Mouse (Mus musculus) CD4-positive helper T cell, adult 2 months (primary cell): ENCODE results near the gene Oip5.
"Not testable (repeated sequence)": the region's sequence is repeated elsewhere in the genome, so short reads cannot be mapped to it uniquely, and the experiment has no call there.

Source experiments
- DNase-seq: peaks from one replicate; pipeline ENCODE4 v3.0.0-alpha.2; 2012; ENCODE audit warnings: low read depth, missing footprints, low spot score

The Oip5 gene

DNA sequence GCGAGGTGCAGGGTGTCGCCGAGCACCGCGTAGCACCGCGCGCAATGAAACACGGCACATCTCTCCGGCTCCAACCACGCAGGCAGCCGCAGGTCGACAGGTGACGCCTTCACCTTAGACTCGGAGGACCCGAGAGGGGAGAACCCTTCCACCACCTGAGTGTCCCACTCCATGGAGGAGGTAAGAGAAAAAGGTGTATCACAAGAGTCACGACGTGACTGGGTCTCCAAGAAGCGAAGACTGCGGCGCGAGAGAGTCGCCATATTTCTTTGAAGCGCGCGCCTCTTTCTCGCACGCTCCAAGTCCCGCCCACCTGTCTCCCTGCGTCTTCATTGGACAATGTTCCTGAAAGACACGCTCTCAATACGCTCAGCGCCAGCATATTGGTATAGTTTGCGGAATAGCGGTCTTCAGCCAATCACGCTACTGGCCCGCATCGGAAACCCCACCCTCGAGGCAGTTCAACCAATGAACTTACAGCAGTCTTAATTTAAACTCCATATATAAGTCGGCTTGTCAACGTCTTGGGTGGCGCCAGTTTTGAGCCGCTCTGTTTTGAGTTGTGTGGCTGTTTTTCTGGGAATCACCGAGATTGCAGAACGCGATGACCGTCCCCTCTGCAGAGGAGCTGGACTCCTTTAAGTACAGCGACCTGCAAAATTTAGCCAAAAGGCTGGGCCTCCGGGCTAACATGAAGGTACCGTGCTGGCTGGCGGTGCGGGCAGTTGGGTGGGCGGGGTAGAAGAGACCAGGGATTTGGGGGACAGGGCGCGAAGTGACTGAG is at the start of gene Oip5, which contains the start of gene Nusap1:
Oip5 (minus strand) TSS at position 271 of the 784 bp plus-strand sequence.
Nusap1 (plus strand) TSS at position 100 of the 784 bp plus-strand sequence.
- peak; percentile 98 for DNase-seq

DNA sequence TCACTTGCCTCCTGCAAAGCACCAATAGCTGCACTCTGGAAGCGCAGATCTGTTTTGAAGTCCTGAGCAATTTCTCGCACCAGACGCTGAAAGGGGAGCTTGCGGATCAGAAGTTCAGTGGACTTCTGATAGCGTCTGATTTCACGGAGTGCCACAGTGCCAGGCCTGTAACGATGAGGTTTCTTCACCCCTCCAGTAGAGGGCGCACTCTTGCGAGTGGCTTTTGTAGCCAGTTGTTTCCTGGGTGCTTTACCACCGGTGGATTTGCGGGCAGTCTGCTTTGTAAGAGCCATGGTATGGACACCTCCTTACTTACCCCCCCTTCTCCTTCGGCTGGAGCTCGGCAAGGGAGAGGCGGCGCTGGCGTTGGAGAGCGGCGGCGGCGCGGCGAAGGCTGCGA is 47.5 kb upstream of the Oip5 start:
- not testable (repeated sequence) for DNase-seq

DNA sequence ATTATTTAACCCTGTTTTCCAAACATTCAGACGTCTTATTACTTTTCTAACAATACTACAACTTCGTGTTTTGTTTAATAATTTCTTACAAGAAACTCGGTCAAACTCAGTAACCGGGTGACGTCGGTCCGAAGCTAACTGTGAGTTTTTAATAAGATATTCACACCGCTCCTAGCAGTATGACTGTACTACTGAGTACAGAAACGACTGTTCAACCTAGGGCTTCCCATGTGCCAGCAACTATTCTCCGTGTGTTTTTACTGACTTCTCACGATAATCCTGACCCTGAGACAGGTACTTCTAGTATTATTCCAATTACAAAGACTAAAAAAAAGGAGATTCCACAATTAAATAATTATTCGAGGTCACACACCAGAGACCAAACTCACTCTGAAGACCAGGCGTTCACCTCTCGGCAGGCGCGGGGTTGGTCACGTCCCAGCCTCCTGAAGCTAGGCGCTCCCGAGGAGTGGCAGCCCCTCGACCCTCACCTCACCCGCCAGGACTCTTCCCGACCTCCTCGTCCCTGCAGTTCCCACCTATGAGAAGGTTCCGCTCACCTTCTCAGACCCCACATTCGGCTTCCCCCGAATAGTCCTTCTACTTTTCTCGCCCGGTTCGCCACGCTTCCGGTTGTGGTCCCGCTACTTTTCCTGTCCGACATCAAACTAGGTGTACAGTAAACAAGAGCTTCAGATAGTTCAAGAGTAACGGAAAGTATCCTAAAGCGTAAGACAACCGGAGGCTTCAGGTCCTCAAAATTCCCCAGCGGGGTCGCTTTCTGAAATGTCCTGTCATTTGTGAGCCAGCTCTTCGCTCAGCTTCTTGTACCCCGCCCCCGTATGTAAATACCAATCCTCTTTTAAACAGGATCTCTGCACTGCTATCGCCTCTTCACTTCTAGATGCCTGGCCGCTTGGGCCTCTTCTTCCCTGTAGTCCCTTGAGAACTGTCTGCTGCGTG is 44.2 kb upstream of the Oip5 start, which contains the start of gene Ndufaf1:
Ndufaf1 (minus strand) TSS at position 608 of the 963 bp plus-strand sequence.
- DNase-seq = peak; percentile 76

DNA sequence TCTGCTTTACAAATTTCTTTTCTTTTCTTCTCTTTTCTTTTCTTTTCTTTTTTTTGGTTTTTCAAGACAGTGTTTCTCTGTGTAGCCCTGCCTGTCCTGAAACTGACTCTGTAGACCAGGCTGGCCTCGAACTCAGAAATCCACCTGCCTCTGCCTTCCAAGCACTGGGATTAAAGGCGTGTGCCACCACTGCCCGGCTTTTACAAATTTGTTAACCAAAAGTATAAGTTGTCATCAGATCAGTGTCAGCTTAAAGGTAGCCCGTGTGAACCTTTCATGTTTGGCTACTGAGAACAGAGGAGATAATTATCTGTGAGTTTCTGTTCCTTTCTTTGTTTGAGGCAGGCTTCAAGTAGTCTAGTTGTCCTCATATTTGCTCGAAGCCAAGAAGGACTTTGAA is 26.0 kb upstream of the Oip5 start:
- no peak for DNase-seq

DNA sequence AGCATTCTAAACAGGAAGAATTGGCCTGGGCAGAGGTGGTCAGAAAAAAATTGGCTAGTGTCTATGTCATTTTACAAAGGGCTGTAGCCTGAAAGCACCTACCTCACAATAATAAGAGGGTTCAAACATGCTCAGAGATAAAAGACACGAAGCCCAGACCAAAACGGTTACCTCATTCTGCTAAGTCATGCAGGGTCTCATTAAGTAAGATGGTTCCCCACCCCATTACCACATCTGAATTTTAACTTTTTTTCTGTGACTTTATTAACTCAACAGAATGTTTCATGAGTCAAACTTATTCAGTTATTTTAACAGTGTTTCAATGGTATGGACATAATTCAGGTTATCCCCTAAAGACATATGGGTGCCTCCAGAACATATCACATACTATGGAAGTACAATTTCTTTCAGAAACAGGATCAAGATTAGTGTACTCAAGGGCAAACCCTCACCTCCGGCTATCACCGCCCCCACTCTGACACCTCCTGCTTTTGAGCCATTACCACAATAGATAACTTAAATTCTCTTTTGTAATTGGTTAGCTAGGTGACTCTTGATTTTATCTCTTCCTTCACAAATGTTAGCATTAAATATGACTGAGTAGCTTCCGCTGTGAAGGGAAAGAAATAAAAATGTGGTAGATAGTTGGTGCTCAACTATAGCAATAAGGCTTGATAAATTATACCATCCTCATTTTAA is 23.1 kb upstream of the Oip5 start:
- no peak for DNase-seq

DNA sequence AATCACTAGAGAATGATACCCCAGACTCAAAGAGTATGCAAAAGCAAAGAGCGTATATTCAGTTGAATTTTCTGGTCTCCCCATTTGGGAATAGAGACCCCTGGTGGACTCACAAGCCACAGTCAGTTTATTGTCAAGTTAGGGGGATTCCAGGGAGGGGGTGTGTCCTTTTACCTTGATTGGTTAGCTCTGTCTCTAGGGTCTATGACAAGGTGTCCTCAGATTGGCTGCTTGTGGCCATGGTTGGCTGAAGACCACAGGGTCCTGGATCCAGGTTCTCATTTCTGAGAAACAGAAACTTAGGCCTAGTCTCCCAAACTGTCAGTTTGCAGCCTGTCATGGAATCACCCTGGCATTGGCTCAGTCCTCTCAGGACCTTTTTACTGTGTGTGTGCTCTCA is 18.5 kb upstream of the Oip5 start:
- no peak for DNase-seq

DNA sequence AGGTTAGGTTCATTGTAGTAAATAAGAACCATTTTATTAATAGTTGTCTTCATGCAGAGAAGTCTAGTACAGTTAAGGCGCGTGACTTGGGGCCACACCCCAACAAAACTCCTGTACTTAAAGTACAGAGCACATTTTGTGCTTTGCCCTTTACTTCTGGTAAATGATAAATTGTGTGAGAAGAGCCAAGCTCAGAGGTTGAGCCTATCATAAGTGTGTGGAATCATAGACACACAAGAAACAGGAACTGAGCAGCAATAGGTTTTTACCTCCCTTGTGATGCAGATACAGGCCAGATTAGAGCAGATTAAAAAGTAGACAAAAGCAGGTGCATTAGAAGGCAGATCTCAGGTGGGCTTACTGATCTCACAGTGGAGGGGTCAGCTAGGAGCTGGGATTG is 3.0 kb upstream of the Oip5 start:
- DNase-seq = no peak

DNA sequence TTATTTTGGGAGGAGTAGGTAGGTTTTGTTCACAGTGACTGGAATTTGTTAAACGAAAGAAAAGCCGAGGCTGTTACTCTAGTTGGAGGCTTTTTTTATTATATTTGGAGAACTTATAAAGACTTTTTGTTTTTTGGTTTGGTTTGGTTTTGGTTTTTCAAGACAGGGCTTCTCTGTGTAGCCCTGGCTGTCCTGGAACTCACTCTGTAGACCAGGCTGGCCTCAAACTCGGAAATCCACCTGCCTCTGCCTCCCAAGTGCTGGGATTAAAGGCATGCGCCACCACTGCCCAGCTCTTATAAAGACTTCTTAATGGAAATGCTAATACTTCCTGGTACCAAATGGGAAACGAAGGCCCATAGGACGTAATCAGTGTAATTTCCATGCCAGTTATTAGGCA is 733 bp upstream of the Oip5 start:
- DNase-seq = not testable (repeated sequence)

DNA sequence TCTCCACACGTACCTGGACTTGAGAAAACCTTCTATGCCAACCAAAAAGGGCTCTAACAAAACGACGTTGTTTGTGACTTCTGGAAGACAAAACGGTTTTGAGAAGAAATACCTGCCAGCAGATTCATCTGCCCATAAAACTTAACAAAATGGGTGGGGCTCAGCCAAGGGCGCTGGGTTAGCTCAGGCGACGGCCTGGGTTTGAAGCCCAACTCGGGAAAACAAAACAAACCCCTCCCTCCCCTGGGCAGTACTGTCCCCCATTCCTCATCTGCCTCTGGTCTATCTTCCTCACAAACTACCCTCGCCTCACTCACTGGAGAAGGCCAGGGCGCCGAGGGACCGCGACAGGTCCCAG is 449 bp downstream of the Oip5 start:
- no peak for DNase-seq

DNA sequence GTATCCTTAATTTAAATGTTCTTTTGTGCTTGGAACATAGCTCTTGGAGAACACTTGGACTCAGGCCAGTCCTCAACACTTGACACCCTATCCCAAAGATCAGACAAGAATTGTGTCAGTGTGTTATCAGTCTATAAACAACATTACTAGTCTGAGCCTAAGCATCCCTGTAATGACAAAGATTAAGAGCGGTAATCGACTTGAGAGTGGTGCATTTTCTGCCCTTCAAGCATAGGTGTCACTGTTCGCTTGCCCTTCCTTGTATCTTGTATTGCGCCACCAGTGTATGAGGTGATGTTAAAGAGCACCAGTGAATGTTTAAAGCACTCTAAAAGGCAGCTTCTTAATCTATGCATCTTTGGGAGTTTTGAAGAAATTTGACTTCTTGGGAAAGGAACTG is 11.2 kb downstream of the Oip5 start:
- no peak for DNase-seq

DNA sequence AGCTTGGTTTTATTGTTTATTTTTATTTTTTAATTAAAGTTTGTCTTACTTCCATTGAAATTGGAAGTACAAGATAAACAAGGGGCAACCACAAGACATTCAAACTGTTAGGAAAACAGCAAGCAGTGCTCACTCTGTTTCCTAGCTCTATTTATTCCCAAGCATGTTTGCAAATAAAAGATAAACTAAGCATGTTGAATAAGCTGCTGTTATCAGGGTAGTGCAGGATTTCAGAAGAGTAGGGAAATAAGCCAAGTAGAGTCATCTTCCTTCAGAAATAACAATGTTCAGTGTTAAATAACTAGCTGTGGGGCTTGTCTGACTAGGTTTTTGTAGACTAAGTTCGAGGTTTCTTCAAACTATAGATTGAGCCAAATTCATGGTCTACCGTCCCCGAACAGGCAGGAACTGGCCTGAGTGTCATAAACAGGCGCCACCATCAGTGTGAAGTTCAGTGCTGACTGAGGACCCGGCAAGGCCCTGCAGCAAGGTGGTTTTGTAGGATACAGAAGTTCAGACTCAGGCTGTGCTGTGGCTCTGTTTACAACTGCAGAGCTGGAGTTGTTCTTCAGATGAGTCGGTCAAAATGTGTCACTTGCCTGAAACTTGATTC is 12.8 kb downstream of the Oip5 start:
- no peak for DNase-seq

DNA sequence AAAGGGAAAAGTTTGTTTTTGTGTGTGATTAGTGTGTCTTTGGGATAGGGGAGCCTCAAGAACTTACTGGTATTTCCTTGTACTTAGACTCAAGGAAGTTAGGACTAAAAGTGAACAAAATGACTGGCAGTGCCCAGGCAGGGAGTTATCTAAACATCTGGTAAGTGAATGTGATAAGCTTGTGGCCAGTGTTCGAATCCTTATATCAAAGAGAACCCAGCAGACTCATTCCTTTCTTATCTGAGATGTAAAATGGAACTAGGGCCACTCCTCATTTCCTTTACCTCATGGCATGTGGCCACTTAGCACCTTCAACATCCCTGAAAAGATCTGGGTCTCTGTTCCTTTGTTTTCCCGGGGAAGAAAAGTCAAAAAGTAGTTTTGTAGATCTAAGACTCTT is 14.4 kb downstream of the Oip5 start:
- no peak for DNase-seq

DNA sequence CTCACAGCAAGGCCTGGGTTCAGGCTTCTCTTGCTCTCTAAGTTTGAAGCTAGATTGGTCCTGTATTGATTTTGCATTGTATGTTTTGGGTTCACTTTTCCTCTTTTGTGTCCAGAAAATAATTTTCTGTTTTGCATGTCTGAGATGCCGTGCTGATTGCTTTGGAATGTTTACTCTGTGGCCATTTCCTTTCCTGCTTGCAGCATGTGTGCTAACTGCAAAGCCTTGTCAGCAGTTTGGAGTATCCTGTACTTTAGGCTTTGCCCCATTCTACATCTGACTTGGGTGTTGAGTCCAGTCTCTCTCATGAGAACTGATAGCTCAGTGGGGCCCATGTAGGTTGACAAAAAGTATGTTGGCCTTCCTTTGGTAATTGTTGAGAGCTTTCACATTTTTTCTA is 15.8 kb downstream of the Oip5 start:
- DNase-seq = no peak

DNA sequence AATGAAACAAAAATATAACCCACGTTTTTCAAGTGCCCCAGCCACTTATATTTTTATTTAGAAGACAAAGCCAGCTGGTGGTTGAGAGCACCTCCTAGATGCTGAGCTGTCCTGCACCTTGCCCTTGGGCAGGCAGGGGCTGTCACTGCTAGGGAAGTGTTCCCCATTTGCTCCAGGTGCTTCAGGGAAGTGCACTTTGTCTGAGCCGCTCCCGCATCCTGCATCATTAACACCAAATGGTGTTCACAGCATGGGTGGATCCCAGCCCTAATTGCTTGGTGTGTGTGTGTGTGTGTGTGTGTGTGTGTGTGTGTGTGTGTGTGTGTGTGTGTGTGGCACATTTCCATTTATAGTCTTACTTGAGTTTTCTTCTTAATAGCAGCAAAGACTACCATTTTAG is 16.7 kb downstream of the Oip5 start:
- not testable (repeated sequence) for DNase-seq

DNA sequence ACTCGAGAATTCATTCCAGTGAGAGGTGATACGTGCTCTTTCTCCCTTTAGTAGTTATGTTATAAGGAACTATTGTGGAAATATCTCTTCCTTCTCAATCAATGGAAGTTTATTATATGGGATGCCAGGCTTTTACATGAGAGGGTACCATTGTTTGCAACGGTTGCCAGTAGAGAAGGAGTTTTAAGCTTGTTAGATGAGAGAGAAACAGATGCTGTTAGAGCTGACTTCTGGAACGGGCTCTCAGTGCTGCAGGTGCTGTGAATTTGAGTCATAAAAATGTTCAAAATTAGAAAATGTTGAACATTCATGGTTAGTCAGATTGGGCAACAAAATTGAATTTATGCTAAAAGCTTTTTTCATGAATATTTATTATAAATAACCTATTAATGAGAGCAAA is 17.2 kb downstream of the Oip5 start:
- DNase-seq = no peak

DNA sequence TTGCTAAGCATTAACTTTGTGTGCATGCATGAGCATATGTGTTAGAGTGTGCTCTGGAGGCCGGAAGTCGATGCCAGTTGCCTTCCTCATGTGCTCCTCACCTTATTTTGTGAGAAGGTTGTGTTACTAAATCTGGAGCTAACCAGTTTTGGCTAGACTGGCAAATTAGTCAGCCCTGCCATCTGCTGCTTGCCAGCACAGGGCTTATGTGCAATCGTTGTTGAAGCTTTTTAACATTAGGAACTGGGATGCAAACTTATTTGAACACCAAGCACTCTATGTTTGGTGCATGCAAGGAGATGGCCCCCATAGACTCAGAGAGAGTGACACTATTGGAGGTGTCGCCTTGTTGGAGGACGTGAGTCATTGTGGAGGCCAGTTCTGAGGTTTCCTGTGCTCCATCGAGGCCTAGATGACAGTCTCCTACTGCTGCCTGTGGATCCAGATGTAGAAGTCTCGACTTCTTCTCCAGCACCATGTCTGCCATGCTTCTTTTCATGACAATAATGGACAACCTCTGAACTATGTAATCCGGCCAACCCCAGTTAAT is 21.4 kb downstream of the Oip5 start:
- DNase-seq = no peak

DNA sequence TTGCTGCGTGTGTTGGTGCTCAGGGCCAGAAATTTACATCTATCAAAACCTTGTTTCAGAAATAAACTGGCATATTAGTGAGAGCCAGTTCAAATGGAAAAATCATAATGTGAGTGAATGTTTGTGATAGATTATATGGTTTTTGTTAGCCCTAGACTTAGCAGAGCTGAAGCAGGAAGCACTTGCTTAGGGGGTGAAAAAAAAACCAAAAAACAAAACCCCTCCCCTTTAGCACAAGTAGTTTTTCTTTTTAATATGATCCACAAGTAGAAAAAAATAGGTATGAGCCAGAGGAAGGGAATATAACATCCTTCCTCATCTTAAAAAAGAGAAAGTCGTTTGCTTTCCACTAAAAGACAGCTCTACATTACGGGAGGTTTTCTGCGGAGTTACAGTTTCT is 23.0 kb downstream of the Oip5 start:
- DNase-seq = no peak

DNA sequence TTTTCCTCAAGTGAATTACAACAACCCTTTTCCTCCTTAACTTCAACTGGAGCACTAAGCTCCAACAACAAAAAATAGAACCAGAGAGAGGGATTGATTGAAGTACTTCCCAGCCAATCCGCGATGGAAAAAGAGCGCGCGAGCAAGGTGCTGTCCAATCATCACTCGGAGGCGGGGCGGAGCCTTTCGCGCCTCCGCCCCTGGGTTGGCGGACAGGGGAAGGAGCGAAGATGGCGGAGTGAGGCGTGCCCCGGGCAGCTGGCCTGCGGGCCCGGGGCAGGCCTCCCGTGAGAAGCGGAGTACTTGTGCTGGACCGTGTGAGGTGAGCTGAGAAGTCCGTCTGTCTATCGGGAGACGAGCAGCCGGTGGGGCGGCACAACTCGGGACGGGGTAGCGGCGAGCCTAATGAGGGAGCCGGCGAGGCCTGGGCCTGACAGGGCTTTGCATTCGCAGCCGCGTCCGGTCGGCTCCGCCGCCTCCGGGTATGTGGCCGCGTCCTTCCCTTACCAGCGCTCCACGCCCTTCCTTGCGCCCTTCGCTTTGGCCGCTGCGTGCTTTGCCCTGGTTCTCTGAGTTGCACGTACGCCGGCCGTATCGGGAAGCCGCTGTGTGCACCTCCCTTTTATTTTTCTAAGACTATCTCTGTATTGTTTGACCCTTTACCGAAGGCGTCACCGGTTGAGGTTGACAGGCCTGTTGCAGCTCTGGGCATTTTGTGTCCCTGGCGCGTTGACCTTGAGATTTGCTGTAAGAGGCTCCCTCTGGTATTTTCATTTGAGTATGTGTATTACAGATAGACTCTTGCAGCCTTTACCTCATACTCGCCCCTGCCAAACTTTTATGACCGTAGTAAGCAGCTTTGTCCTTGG is 23.9 kb downstream of the Oip5 start:
- peak; percentile 97 for DNase-seq

DNA sequence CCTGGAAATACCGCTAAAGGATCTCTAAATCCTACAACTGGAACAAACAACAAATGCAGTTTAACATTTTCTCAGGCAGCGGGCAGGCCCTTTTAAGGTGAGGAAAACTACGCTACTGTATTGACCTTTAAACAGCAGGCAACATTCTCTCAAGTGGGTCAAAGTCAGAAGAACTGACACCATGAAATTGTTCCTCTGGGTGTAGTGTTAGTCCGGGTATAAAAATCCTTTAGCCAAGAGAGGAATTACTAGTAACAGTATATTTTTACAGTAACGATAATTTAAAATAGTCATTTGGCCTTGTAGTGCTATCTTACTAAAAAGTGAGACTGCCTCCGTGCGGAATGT is 24.5 kb downstream of the Oip5 start:
- DNase-seq = no peak

DNA sequence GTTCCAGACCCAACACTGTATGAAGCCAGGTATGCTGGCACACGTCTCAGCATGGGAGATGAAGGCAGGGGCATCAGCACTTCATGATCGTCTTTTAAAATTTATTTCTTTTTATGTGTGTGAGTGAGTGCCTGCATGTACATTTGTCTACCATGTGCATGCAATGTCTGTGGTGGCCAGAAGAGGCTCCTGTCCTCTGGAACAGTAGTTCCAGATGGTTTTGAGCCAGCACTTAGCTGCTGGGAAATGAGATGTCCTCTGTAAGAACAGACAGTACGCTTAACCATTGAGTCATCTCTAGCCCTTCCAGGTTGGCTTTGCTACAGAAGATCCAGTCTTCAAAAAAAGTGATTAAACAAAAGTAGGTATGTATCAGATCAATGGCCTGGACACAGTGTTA is 27.0 kb downstream of the Oip5 start:
- DNase-seq = no peak
